Mouse (Mus musculus) ES-E14 (cell line): ENCODE measurements around the gene Tmem117. TPM values are rescaled to one million over a fixed set of nuclear protein-coding genes. Genes with fewer than 3 reads are reported as not detected.

Source experiments
- DNase-seq: peaks from one replicate; pipeline ENCODE4 v3.0.0-alpha.2; 2013; ENCODE audit warnings: low read depth, low spot score
- H3K27ac ChIP-seq: 2 replicates; pipeline ENCODE4 v1.5.1; 2012; ENCODE audit warnings: low read depth, mild to moderate bottlenecking, low read length, moderate library complexity, mixed read lengths; ENCODE audit not compliant: poor library complexity, insufficient read depth, severe bottlenecking
- H3K36me3 ChIP-seq: 2 replicates; pipeline ENCODE4 v1.6.1; 2012; ENCODE audit warnings: mild to moderate bottlenecking, low read length, moderate library complexity, mixed read lengths; ENCODE audit not compliant: control insufficient read depth, poor library complexity, insufficient read depth, severe bottlenecking
- H3K4me1 ChIP-seq, 2 experiments: fragments of 150-350 bp in 1 of 2; sonication (generic) in 1 of 2; 2 replicates each; pipeline ENCODE4 v1.6.1; 2012; ENCODE audit warnings: low read length in 2 of 2, mild to moderate bottlenecking in 1 of 2, mixed read lengths in 1 of 2; ENCODE audit not compliant: control insufficient read depth in 2 of 2, insufficient read depth in 2 of 2, poor library complexity in 1 of 2
- H3K4me3 ChIP-seq, 2 experiments: fragments of 150-350 bp in 1 of 2; sonication (generic) in 1 of 2; 2 replicates each; pipeline ENCODE4 v1.5.1; 2012; ENCODE audit warnings: low read length in 2 of 2, low read depth in 1 of 2, mild to moderate bottlenecking in 1 of 2, mixed read lengths in 1 of 2; ENCODE audit not compliant: insufficient read depth in 1 of 2, poor library complexity in 1 of 2, severe bottlenecking in 1 of 2
- H3K9ac ChIP-seq: 2 replicates; pipeline ENCODE4 v1.6.1; 2012; ENCODE audit warnings: low read depth, mild to moderate bottlenecking, low read length, mixed read lengths; ENCODE audit not compliant: poor library complexity, insufficient read depth, severe bottlenecking
- H3K9me3 ChIP-seq: fragments of 150-350 bp; sonication (generic); 2 replicates; pipeline ENCODE4 v1.6.1; 2012; ENCODE audit warnings: low read depth, mild to moderate bottlenecking, low read length; ENCODE audit not compliant: control insufficient read depth, insufficient read depth
- CHD2 ChIP-seq: IDR thresholded peaks from 2 replicates; pipeline ENCODE4 v1.6.1; 2014; ENCODE audit warnings: mild to moderate bottlenecking, low read depth, low read length, inconsistent platforms
- HCFC1 ChIP-seq: IDR thresholded peaks from 2 replicates; pipeline ENCODE4 v1.6.1; 2012; ENCODE audit warnings: low read length, inconsistent platforms, borderline replicate concordance; ENCODE audit not compliant: insufficient read depth
- MAFK ChIP-seq: IDR thresholded peaks from 2 replicates; pipeline ENCODE4 v1.6.1; 2014; ENCODE audit warnings: mild to moderate bottlenecking, low read depth, low read length, inconsistent platforms; ENCODE audit not compliant: insufficient read depth
- ZC3H11A ChIP-seq: IDR thresholded peaks from 2 replicates; pipeline ENCODE4 v1.6.1; 2012; ENCODE audit warnings: low read depth, mild to moderate bottlenecking, inconsistent platforms, low read length, borderline replicate concordance
- ZNF384 ChIP-seq: IDR thresholded peaks from 2 replicates; pipeline ENCODE4 v1.6.1; 2012; ENCODE audit warnings: low read depth, low read length, inconsistent platforms
- in situ Hi-C, 2 experiments: fragments of 600-800 bp; cut with MboI; formaldehyde crosslinking; loops; one replicate each; pipeline ENCODE4 v1.15.1; 2025; ENCODE audit warnings: low sequenced_read_pairs in 2 of 2, inconsistent platforms in 1 of 2; ENCODE audit not compliant: unreplicated experiment in 2 of 2
- total RNA-seq: library from RNA; depleted of rRNA; stranded (reverse); fragments of 300-350 nt; gene quantifications from 2 replicates; pipeline ENCODE4 v1.2.3, GENCODE M21; 2012

The Tmem117 gene
- total RNA-seq, 1 experiment = 0.71 TPM

- Histone ChIP-seq H3K9me3 (no peaks in the 10 kb centered on the region), H3K4me1 (peaks cover 4 to 7% of the 10 kb centered on the region in 2 experiments; a peak in 2 of 4 replicates), H3K4me3 (no peak overlapping the region), H3K27ac (no peak overlapping the region), H3K9ac (no peak overlapping the region), H3K36me3 (no peaks in the 10 kb centered on the region)
- TF ChIP-seq ZNF384 (no peak), HCFC1 (no peak), CHD2 (no peak), ZC3H11A (no peak), MAFK (no peak)
- no peak for DNase-seq
- in situ Hi-C loops = no loop called here
These were observed 23.8 kb downstream of the Tmem117 start for GRCm38 (mm10) chr15:94652843-94653206.

GRCm38 (mm10) chr15:94655811-94656323 is 26.8 kb downstream of the Tmem117 start:
- TF ChIP-seq ZC3H11A = no peak
- no peak for TF ChIP-seq MAFK
- TF ChIP-seq HCFC1 = no peak
- TF ChIP-seq CHD2 = no peak
- no peak for TF ChIP-seq ZNF384
- H3K4me1 ChIP-seq = no peaks in the 10 kb centered on the region
- no peak overlapping the region for H3K4me3 ChIP-seq
- no peaks in the 10 kb centered on the region for H3K9me3 ChIP-seq
- no peaks in the 10 kb centered on the region for H3K36me3 ChIP-seq
- no peak for DNase-seq
- H3K27ac ChIP-seq = no peak overlapping the region
- no peak overlapping the region for H3K9ac ChIP-seq
- in situ Hi-C loops = no loop called here

- H3K4me3 ChIP-seq = no peak overlapping the region
- DNase-seq = no peak
- H3K27ac ChIP-seq = no peak overlapping the region
- no peaks in the 10 kb centered on the region for H3K9me3 ChIP-seq
- no peak overlapping the region for H3K9ac ChIP-seq
- in situ Hi-C loops = no loop called here
- no peaks in the 10 kb centered on the region for H3K4me1 ChIP-seq
- H3K36me3 ChIP-seq = no peaks in the 10 kb centered on the region
- TF ChIP-seq HCFC1 (no peak), CHD2 (no peak), ZC3H11A (no peak), ZNF384 (no peak), MAFK (no peak)
These were observed 28.9 kb downstream of the Tmem117 start for GRCm38 (mm10) chr15:94657882-94658281.

GRCm38 (mm10) chr15:94658392-94659111 is 29.5 kb downstream of the Tmem117 start:
- DNase-seq = no peak
- H3K9me3 ChIP-seq = no peaks in the 10 kb centered on the region
- H3K27ac ChIP-seq = no peak overlapping the region
- H3K36me3 ChIP-seq = no peaks in the 10 kb centered on the region
- no peak overlapping the region for H3K9ac ChIP-seq
- in situ Hi-C loops = no loop called here
- H3K4me1 ChIP-seq = 0 out of 4 replicates have a peak, but pooled peaks cover 0 to 1% of the 10 kb centered on the region in 2 experiments
- TF ChIP-seq ZNF384 (no peak), ZC3H11A (no peak), CHD2 (no peak), HCFC1 (no peak), MAFK (no peak)
- no peak overlapping the region for H3K4me3 ChIP-seq
